Mouse (Mus musculus): ENCODE data around the gene Tnfrsf25. TPM values are rescaled to one million over a fixed set of nuclear protein-coding genes. Genes with fewer than 3 reads are reported as not detected.

Tnfrsf25 gene
- polyA plus RNA-seq, 1 experiment, result 4.0 TPM

DNA sequence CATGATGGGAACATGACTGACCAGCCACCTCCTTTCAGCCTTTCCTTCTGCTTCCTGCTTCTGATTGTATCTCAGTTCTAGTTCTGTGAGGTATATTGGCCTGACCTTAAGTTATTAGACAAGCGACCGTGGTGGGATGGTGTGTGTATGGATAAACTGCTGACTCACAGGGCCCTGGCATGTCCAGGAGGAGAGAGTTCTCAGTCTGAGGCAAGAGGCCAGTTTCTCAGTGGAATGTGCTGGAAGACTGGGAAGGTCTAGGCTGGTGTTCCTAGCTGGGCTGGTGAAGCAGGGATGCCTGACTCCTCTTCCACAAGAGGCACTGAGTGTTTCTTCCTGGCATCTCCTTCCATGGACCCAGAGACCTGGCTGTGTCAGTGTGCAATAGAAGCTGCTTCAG, 47.0 kb downstream of the Tnfrsf25 start:
- H3ac ChIP-seq (ENCODE audit: control insufficient read depth, insufficient read length), result no peak overlapping the region
- H3K79me2 ChIP-seq (ENCODE audit: control insufficient read depth, insufficient read depth), result no peaks in the 10 kb centered on the region
- H3K27me3 ChIP-seq (ENCODE audit: control insufficient read depth, insufficient read depth, insufficient read length), result peaks cover 39% of the 10 kb centered on the region
- no peak for TF ChIP-seq E2F4 (IDR thresholded peaks at IDR 0.05; ENCODE audit: insufficient read depth)
- TF ChIP-seq POLR2A (IDR thresholded peaks at IDR 0.05; ENCODE audit: insufficient read length, low read depth), result no peak
- no peak for TF ChIP-seq SRF (IDR thresholded peaks at IDR 0.05; ENCODE audit: control insufficient read depth, insufficient read length, low read depth)
- TF ChIP-seq USF1 (IDR thresholded peaks at IDR 0.05; ENCODE audit: low read depth), result no peak
- TF ChIP-seq MYOD1 (IDR thresholded peaks at IDR 0.05; ENCODE audit: control insufficient read depth in 1 of 3, insufficient read length in 2 of 3, low read depth in 2 of 3), result no peak
- no peak for TF ChIP-seq TCF12 (IDR thresholded peaks at IDR 0.05; ENCODE audit: insufficient read depth, poor library complexity, severe bottlenecking)
- TF ChIP-seq MYOG (IDR thresholded peaks at IDR 0.05; ENCODE audit: control insufficient read depth in 1 of 3, insufficient read depth in 1 of 3, insufficient read length in 2 of 3, low read depth in 2 of 3), result no peak
- no peak for TF ChIP-seq REST (IDR thresholded peaks at IDR 0.05; ENCODE audit: insufficient read depth, insufficient read length)
- TF ChIP-seq TCF3 (IDR thresholded peaks at IDR 0.05; ENCODE audit: insufficient read length, low read depth), result no peak
- TF ChIP-seq POLR2AphosphoS2 (IDR thresholded peaks at IDR 0.05; ENCODE audit: insufficient read length, low read depth), result no peak
- TF ChIP-seq MAX (IDR thresholded peaks at IDR 0.05; ENCODE audit: low read depth), result no peak
- TF ChIP-seq CEBPB (IDR thresholded peaks at IDR 0.05; ENCODE audit: insufficient read depth, poor library complexity, severe bottlenecking), result no peak
- no peaks in the 10 kb centered on the region for H3K36me3 ChIP-seq (ENCODE audit: control insufficient read depth, insufficient read depth)
- H3K4me3 ChIP-seq, result no peak overlapping the region
- no peak overlapping the region for H3K4me2 ChIP-seq (ENCODE audit: low read depth)

DNA sequence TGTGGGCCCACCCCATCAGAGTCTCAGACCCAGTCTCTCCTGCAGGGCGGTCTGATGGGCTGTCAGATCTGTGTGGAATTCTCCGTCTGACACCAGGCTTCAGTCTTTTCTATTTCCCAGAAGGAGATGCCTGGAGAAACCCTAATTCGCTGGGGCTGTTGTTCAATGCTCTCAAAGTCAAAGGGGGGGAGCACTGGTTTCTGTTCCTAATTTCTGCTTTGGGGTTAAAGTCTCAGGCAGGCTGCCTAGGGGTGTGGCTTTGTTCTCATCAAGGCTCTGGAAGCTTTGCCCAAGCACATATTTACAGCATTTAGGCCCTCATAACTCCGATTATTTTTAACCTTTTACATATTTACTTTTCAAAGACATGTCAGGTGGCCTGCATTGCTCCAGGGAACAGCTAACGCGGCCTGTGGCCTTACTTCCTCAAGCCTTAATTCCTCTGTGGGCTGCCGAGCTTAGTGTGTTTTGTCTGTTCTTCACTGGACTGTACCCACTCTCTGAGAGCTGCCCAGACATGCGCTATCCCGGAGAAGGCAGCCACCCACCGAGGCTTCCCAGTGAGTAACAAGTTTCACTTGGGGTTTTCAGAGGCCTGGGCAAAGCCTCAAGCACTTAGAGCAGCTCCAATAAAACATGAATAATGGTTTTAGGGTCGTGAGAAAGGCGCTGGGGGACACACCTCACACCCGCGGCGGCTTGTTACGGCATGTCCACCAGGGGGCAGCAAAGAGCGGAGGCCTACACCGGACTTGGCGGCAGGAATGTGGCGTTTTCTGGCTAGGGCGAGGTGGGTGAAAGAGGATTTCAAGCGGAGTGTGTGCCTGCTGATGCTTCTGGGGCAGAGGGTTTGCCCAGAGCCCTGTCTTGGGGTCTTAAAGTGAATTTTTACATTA, 49.5 kb downstream of the Tnfrsf25 start:
- no peak overlapping the region for H3ac ChIP-seq (ENCODE audit: control insufficient read depth, insufficient read length)
- H3K36me3 ChIP-seq (ENCODE audit: control insufficient read depth, insufficient read depth), result no peaks in the 10 kb centered on the region
- H3K4me3 ChIP-seq, result no peak overlapping the region
- no peak for TF ChIP-seq USF1 (IDR thresholded peaks at IDR 0.05; ENCODE audit: low read depth)
- TF ChIP-seq MAX (IDR thresholded peaks at IDR 0.05; ENCODE audit: low read depth), result no peak
- TF ChIP-seq POLR2A (IDR thresholded peaks at IDR 0.05; ENCODE audit: insufficient read length, low read depth), result no peak
- no peak for TF ChIP-seq TCF12 (IDR thresholded peaks at IDR 0.05; ENCODE audit: insufficient read depth, poor library complexity, severe bottlenecking)
- H3K79me2 ChIP-seq (ENCODE audit: control insufficient read depth, insufficient read depth), result no peaks in the 10 kb centered on the region
- no peak overlapping the region for H3K4me2 ChIP-seq (ENCODE audit: low read depth)
- H3K27me3 ChIP-seq (ENCODE audit: control insufficient read depth, insufficient read depth, insufficient read length), result peaks cover 14% of the 10 kb centered on the region

DNA sequence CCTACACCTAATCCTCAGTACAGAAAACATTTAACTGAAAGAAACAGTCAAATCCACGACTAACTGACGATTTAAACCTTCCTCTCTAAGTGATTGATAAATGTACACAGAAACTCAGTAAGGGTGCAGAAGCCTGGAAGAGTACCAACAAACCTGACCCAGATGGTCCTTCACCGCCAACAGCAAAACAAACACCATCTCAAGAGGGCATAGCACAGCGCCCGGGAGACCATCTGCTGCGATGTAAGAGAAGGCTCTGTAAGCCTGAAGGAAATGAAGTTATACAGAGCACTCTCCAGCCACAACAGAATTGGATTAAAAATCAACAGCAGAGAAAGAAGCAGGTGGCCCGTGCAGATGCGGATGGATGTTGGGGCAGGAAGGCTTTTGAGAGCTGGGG, 52.3 kb downstream of the Tnfrsf25 start:
- peaks cover 4% of the 10 kb centered on the region for H3K27me3 ChIP-seq (ENCODE audit: control insufficient read depth, insufficient read depth, insufficient read length)
- H3ac ChIP-seq (ENCODE audit: control insufficient read depth, insufficient read length), result no peak overlapping the region
- no peak overlapping the region for H3K4me3 ChIP-seq
- H3K79me2 ChIP-seq (ENCODE audit: control insufficient read depth, insufficient read depth), result no peaks in the 10 kb centered on the region
- no peak for TF ChIP-seq POLR2AphosphoS2 (IDR thresholded peaks at IDR 0.05; ENCODE audit: insufficient read length, low read depth)
- TF ChIP-seq MYOG (IDR thresholded peaks at IDR 0.05; ENCODE audit: control insufficient read depth in 1 of 3, insufficient read depth in 1 of 3, insufficient read length in 2 of 3, low read depth in 2 of 3), result no peak
- no peak for TF ChIP-seq MAX (IDR thresholded peaks at IDR 0.05; ENCODE audit: low read depth)
- TF ChIP-seq SRF (IDR thresholded peaks at IDR 0.05; ENCODE audit: control insufficient read depth, insufficient read length, low read depth), result no peak
- TF ChIP-seq E2F4 (IDR thresholded peaks at IDR 0.05; ENCODE audit: insufficient read depth), result no peak
- TF ChIP-seq CEBPB (IDR thresholded peaks at IDR 0.05; ENCODE audit: insufficient read depth, poor library complexity, severe bottlenecking), result no peak
- no peak overlapping the region for H3K4me2 ChIP-seq (ENCODE audit: low read depth)
- H3K36me3 ChIP-seq (ENCODE audit: control insufficient read depth, insufficient read depth), result no peaks in the 10 kb centered on the region

DNA sequence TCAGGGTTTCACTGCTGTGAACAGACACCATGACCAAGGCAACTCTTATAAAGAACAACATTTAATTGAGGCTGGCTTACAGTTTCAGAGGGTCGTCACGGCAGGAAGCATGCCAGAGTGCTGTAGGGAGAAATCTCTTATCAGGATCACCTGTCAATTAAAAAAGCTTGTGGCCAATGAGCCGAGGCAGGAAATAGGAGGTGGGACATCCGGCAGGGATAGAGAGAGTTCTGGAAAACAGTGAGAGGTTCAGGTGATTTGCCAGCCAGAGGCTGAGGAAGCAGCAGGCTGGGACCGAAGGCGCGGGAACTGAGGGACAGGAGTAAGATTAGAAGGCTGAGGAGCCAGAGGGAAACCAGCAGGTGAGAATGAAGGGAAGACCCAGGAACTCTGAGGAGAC, 53.4 kb downstream of the Tnfrsf25 start:
- TF ChIP-seq MYOG (IDR thresholded peaks at IDR 0.05; ENCODE audit: control insufficient read depth in 1 of 3, insufficient read depth in 1 of 3, insufficient read length in 2 of 3, low read depth in 2 of 3), result no peak
- TF ChIP-seq E2F4 (IDR thresholded peaks at IDR 0.05; ENCODE audit: insufficient read depth), result no peak
- no peak for TF ChIP-seq MYOD1 (IDR thresholded peaks at IDR 0.05; ENCODE audit: control insufficient read depth in 1 of 3, insufficient read length in 2 of 3, low read depth in 2 of 3)
- TF ChIP-seq TCF12 (IDR thresholded peaks at IDR 0.05; ENCODE audit: insufficient read depth, poor library complexity, severe bottlenecking), result no peak
- no peak for TF ChIP-seq MAX (IDR thresholded peaks at IDR 0.05; ENCODE audit: low read depth)
- TF ChIP-seq POLR2AphosphoS2 (IDR thresholded peaks at IDR 0.05; ENCODE audit: insufficient read length, low read depth), result no peak
- no peak for TF ChIP-seq POLR2A (IDR thresholded peaks at IDR 0.05; ENCODE audit: insufficient read length, low read depth)
- no peak for TF ChIP-seq SRF (IDR thresholded peaks at IDR 0.05; ENCODE audit: control insufficient read depth, insufficient read length, low read depth)
- TF ChIP-seq CEBPB (IDR thresholded peaks at IDR 0.05; ENCODE audit: insufficient read depth, poor library complexity, severe bottlenecking), result no peak
- no peak for TF ChIP-seq REST (IDR thresholded peaks at IDR 0.05; ENCODE audit: insufficient read depth, insufficient read length)
- H3K36me3 ChIP-seq (ENCODE audit: control insufficient read depth, insufficient read depth), result no peaks in the 10 kb centered on the region
- no peak overlapping the region for H3ac ChIP-seq (ENCODE audit: control insufficient read depth, insufficient read length)
- H3K27me3 ChIP-seq (ENCODE audit: control insufficient read depth, insufficient read depth, insufficient read length), result peaks cover 4% of the 10 kb centered on the region
- no peaks in the 10 kb centered on the region for H3K79me2 ChIP-seq (ENCODE audit: control insufficient read depth, insufficient read depth)
- no peak overlapping the region for H3K4me2 ChIP-seq (ENCODE audit: low read depth)
- no peak overlapping the region for H3K4me3 ChIP-seq

Other genes starting within 250 kb of the Tnfrsf25 start
- gene Dnajc11, start 182.2 kb upstream of the Tnfrsf25 start, polyA plus RNA-seq (2012; fragmentation: generic; extraction: Trizol), result 45.5 TPM
- 46.4 TPM for gene Thap3, start 126.9 kb upstream of the Tnfrsf25 start, polyA plus RNA-seq (2012; fragmentation: generic; extraction: Trizol)
- 13.5 TPM for gene Phf13, start 119.7 kb upstream of the Tnfrsf25 start, polyA plus RNA-seq (2012; fragmentation: generic; extraction: Trizol)
- 25.8 TPM for gene Klhl21, start 107.1 kb upstream of the Tnfrsf25 start, polyA plus RNA-seq (2012; fragmentation: generic; extraction: Trizol)
- gene Zbtb48, start 88.3 kb upstream of the Tnfrsf25 start, polyA plus RNA-seq (2012; fragmentation: generic; extraction: Trizol), result 7.2 TPM
- gene Tas1r1, start 77.4 kb upstream of the Tnfrsf25 start, polyA plus RNA-seq (2012; fragmentation: generic; extraction: Trizol), result 14.7 TPM
- 28.5 TPM for gene Nol9, start 76.6 kb upstream of the Tnfrsf25 start, polyA plus RNA-seq (2012; fragmentation: generic; extraction: Trizol)
- gene Plekhg5, start 43.4 kb upstream of the Tnfrsf25 start, polyA plus RNA-seq (2012; fragmentation: generic; extraction: Trizol), result 65.8 TPM
- gene Espn, start 36.4 kb downstream of the Tnfrsf25 start, polyA plus RNA-seq (2012; fragmentation: generic; extraction: Trizol), result 0.65 TPM
- gene Hes2, start 42.9 kb downstream of the Tnfrsf25 start, polyA plus RNA-seq (2012; fragmentation: generic; extraction: Trizol), result not detected
- gene Acot7, start 62.2 kb downstream of the Tnfrsf25 start, polyA plus RNA-seq (2012; fragmentation: generic; extraction: Trizol), result 167 TPM
- gene Gpr153, start 158.3 kb downstream of the Tnfrsf25 start, polyA plus RNA-seq (2012; fragmentation: generic; extraction: Trizol), result 6.5 TPM
- gene Hes3, start 175.7 kb downstream of the Tnfrsf25 start, polyA plus RNA-seq (2012; fragmentation: generic; extraction: Trizol), result 0.02 TPM
- gene Icmt, start 181.3 kb downstream of the Tnfrsf25 start, polyA plus RNA-seq (2012; fragmentation: generic; extraction: Trizol), result 30.8 TPM
- gene Rnf207, start 203.1 kb downstream of the Tnfrsf25 start, polyA plus RNA-seq (2012; fragmentation: generic; extraction: Trizol), result 0.52 TPM
- gene Rpl22, start 209.8 kb downstream of the Tnfrsf25 start, polyA plus RNA-seq (2012; fragmentation: generic; extraction: Trizol), result 1,218 TPM
- gene Chd5, start 222.7 kb downstream of the Tnfrsf25 start, polyA plus RNA-seq (2012; fragmentation: generic; extraction: Trizol), result 1.0 TPM

Data from myocyte (in vitro differentiated cells).